Mouse (Mus musculus) adrenal gland (tissue): ENCODE data around the gene Klhl11.

Experiments used
- intact Hi-C: fragments of 180-260 bp; cut with DNase I; formaldehyde crosslinking; loops from one replicate; pipeline ENCODE4 v1.15.1; 2025
- microRNA-seq, 2 experiments: library from miRNA; unstranded; fragments of <30 nt; microRNA quantifications; one replicate each; pipeline ENCODE4; 2019

Klhl11 gene

DNA sequence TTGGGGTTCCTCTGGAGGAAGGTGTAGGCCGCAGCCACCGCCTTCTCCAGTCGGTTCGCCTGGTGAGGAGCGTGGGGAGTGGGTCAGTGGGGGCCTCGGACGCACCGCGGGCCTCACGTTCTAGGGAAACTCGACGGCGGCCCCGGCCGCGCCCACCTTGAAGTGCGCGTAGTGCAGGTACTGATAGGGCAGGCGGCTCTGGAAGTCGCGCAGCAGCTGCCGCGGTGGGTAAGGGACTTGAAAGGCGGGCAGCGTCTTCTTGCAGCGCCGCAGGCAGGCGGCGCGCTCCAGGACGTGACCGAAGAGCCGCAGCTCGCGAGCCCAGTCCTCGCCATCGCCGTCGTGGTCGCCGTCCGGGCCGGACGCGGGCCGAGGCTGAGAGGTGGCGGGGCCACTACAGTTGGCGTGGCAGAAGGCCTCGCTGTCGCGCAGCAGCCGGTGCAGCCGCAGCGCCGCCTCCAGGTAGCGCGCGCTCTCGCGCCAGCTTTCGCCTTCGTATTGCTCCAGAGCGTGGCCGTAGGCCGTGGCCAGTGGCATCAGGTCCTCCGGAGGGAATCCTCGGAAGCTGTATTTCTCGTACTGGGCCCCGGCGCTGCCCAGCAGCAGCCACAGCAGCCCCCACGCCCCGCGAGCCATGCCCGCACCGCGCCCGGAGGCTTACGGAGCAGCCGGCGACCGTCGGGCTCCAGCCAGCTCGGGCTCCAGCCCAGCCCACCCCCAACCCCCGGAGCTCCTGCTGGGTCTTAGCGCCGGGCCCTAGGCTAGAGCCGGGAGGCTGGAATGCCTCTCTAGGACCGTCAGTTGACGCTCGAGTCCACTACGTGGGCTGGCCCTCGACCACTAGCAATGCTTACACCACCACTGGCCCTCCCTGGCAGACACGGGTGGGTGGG, 58.3 kb downstream of the Klhl11 start, which contains the start of gene P3h4:
P3h4 (minus strand) TSS at position 816 of the 893 bp plus-strand sequence.
- intact Hi-C loops, result no loop called here

DNA sequence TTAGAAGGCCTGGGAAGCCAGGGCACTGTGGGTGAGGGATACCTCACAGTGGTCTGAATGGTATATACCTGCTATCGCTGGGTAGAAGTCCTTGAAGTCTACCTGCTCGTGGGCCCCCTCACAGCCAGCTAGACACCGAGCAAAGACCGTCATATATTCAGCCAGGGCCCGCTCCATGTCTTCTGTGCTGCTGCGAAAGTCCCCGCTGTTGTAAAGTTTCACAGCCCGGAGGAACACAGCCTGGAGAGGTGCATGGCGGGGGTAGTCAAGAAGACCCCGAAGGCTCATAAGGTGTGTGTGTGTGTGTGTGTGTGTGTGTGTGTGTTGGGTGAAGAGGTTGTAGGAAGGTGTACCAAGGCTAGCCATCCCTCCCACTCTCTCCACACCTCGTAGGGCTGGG, 59.0 kb downstream of the Klhl11 start:
- intact Hi-C loops, result no loop called here

Small RNA genes lying within 50 kb of the gene (microRNA-seq; reads per million reads assigned to microRNA genes)
- gene Gm27374 (0 reads per million in 2 experiments), gene Mir7116 (0.46 to 0.62 reads per million in 2 experiments)
